Mouse (Mus musculus) small intestine, adult 2 months (tissue): Measurements from ENCODE around the gene Ms4a6b.

Experiments
- CTCF ChIP-seq: fragments of 200-500 bp; IDR thresholded peaks from 2 replicates; pipeline ENCODE4 v1.5.1; 2012; ENCODE audit warnings: low read depth, mild to moderate bottlenecking, control low read depth, inconsistent platforms, low read length, moderate library complexity, mixed read lengths; ENCODE audit not compliant: insufficient replicate concordance, insufficient read length; ENCODE audit errors: extremely low read depth
- POLR2A ChIP-seq: fragments of 200-500 bp; IDR thresholded peaks from 2 replicates; pipeline ENCODE4 v1.6.1; 2012; ENCODE audit warnings: low read depth, mild to moderate bottlenecking, control low read depth, inconsistent platforms, low read length, moderate library complexity

GRCm38 (mm10) chr19:11516845-11517244 is 533 bp downstream of the Ms4a6b start:
- TF ChIP-seq POLR2A (no peak), CTCF (no peak)
